Mouse (Mus musculus) small intestine, adult 10 weeks (tissue): ENCODE results near the gene Mob1a. TPM values are rescaled to one million over a fixed set of nuclear protein-coding genes. Genes with fewer than 3 reads are reported as not detected.

Experiments
- polyA plus RNA-seq: library from polyadenylated mRNA; stranded (reverse); fragments of 350-450 nt; fragmentation: Illumina TruSeq; extraction: RNeasy Lipid Tissue Mini Kit (QIAGEN cat#74804); gene quantifications from one replicate; pipeline ENCODE4 v1.2.3, GENCODE M21; 2014; ENCODE audit warnings: low replicate concordance

Gene Mob1a
- 150 TPM for polyA plus RNA-seq

DNA sequence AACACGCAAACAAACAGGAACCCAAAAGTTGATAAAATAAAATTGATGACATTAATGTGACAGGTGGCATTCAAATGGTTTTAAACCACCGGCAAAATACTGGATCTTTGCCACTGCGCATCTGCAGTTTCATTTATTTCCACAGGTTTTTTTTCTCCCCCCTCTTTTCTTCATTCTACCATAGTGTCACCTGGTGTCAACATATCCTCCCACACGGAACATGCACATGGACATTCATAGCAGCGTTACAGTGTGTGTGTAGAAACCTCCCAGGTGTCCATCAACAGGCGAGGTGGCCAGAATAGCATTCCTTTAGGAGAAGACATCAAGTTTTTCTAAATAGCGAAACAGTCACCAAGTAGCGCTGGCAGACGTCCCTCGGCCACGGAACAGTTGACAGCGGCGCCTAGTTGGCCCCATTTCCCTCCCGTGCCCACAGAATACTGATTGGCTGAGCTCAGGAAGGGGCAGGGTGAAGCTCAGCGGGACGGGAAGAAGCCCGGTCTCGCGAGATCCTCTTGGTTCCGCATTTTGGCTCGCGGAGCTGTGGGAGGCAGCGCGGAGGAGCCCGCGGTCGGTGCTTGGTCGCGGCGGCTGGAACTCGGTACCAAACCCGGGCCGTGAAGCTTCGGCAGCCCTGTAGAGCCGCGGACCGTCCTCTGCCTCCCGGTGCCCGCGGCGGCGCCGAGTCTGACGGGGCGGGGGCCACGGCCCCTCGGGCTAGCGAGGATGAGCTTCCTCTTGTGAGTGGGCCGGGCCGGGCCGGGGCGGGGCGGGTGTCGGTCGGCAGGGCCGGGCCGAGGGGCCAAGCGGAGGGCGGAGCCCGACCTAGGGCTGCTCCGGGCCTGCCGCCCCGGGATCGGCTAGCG is at the start of gene Mob1a, which contains the start of gene Mthfd2:
Gene Mob1a, plus strand, starts transcription at position 492 of the 869 bp plus-strand sequence.
Gene Mthfd2, minus strand, starts transcription at position 384 of the 869 bp plus-strand sequence.

DNA sequence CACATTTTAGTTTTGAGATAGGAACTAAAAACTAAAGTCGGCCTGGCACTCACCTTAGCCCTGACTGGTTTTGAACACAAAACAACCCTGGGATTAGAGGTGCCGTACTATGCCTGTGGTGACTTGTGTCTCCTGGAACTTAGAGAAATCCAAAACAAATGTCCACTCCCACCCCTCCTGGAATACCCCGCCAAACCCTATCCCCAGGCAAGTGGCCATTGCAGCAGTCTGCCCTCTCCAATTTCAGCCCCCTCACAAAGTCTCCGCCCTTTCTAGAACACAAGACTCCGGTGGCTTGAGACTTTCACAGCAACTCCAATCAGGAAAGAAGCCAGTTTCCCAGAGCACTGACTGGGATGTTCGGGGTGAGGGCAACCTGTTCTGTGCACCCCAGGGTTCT is 23.1 kb downstream of the Mob1a start, which contains the start of gene Bola3:
Gene Bola3, plus strand, starts transcription at position 275 of the 400 bp plus-strand sequence.

Other genes with a start within 250 kb of the Mob1a start
- gene Pcgf1, start 248.1 kb upstream of the Mob1a start, polyA plus RNA-seq: 1.4 TPM
- not detected for gene Lbx2, start 239.6 kb upstream of the Mob1a start, polyA plus RNA-seq
- not detected for gene Ccdc142, start 224.4 kb upstream of the Mob1a start, polyA plus RNA-seq
- 2.8 TPM for gene Gm42688, start 224.4 kb upstream of the Mob1a start, polyA plus RNA-seq
- gene Mrpl53, start 217.0 kb upstream of the Mob1a start, polyA plus RNA-seq: 26.2 TPM
- gene Mogs, start 210.5 kb upstream of the Mob1a start, polyA plus RNA-seq: 1.9 TPM
- gene Wbp1, start 204.5 kb upstream of the Mob1a start, polyA plus RNA-seq: 8.2 TPM
- not detected for gene Ino80b, start 200.6 kb upstream of the Mob1a start, polyA plus RNA-seq
- gene Rtkn, start 190.6 kb upstream of the Mob1a start, polyA plus RNA-seq: not detected
- gene Wdr54, start 169.6 kb upstream of the Mob1a start, polyA plus RNA-seq: not detected
- not detected for gene 1700003E16Rik, start 169.6 kb upstream of the Mob1a start, polyA plus RNA-seq
- gene Dctn1, start 160.1 kb upstream of the Mob1a start, polyA plus RNA-seq: 9.4 TPM
- gene Slc4a5, start 106.2 kb upstream of the Mob1a start, polyA plus RNA-seq: 11.4 TPM
- 5.8 TPM for gene Mthfd2, start 108 bp upstream of the Mob1a start, polyA plus RNA-seq
- 40.9 TPM for gene Bola3, start 23.1 kb downstream of the Mob1a start, polyA plus RNA-seq
- gene Tet3, start 133.1 kb downstream of the Mob1a start, polyA plus RNA-seq: 18.9 TPM
- 15.9 TPM for gene Dguok, start 181.0 kb downstream of the Mob1a start, polyA plus RNA-seq
- gene Actg2, start 210.2 kb downstream of the Mob1a start, polyA plus RNA-seq: 19.4 TPM
- 68.6 TPM for gene Stambp, start 246.7 kb downstream of the Mob1a start, polyA plus RNA-seq